Mouse (Mus musculus) B cell, adult 2 months (primary cell): ENCODE measurements around the gene Hoxd11.

Experiments
- DNase-seq, 2 experiments: peaks; one replicate each; pipeline ENCODE4 v3.0.0; 2022

Hoxd11 gene

DNA sequence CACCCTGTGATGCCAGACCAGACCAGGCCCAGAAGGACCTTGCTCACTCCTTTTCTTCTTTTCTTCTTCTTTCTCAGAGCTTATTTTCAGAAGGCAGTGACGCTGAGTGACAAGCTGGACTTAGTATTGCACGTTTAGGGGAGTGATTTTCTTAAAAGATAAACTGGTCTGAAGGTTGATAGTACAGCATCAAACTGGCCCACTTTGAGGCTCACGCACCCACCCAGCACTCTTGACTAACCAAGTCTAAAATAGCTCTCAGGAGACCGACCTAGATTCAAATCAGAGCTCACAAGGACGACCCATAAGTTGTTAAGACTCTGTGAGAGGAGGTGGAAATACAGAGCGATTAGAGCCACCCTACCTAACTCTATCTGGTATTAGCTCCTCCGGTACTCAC lies 12.9 kb upstream of the Hoxd11 start:
- DNase-seq: no peak

- DNase-seq: peak in 1 of 2 experiments; percentile 14
Observed at GRCm38 (mm10) chr2:74667191-74667841, 12.0 kb upstream of the Hoxd11 start.

GRCm38 (mm10) chr2:74667842-74668357 lies 11.5 kb upstream of the Hoxd11 start, which contains the start of gene Hoxd13:
TSS of gene Hoxd13 (plus strand) at chr2:74668310.
- DNase-seq: no peak

DNA sequence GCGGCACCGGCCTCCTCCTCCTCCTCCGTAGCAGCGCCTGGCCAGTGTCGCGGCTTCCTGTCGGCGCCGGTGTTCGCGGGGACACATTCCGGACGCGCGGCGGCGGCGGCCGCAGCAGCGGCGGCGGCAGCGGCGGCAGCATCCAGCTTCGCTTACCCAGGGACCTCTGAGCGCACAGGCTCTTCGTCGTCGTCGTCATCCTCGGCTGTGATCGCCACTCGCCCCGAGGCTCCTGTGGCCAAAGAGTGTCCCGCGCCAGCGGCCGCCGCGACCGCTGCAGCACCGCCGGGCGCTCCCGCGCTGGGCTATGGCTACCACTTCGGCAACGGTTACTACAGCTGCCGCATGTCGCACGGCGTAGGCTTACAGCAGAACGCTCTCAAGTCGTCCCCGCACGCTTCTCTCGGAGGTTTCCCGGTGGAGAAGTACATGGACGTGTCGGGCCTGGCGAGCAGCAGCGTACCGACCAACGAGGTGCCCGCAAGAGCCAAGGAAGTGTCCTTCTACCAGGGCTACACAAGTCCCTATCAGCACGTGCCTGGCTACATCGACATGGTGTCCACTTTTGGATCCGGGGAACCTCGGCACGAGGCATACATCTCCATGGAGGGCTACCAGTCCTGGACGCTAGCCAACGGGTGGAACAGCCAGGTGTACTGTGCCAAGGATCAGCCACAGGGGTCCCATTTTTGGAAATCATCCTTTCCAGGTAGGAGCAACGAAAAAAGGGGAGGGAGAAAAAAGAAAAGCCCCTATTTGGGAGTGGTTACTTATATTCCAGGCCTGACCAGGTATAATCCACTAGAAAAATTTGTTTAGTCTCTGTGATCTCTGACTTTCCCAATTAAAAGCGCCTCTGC lies 10.8 kb upstream of the Hoxd11 start:
- DNase-seq: peak; percentile 23 to 36

DNA sequence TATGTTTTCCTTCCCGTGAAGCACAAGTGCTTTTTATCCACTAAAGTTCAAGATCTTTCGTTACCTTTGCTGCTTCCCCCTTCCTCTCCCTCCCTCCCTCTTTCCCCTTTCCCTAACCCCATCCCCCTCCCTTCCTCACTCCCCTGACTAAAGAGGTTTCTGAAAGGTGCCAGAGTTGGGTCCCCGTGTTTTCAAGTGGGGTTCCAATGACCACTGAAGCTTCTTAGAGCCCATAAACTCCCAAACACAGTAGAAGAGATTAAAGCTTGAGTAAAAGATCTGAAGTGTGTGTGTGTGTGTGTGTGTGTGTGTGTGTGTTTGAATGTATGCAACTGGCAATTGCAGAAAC lies 10.2 kb upstream of the Hoxd11 start:
- no peak for DNase-seq

- peak in 1 of 2 experiments; percentile 7 for DNase-seq
Observed at GRCm38 (mm10) chr2:74669650-74670235, 9.6 kb upstream of the Hoxd11 start.

GRCm38 (mm10) chr2:74670632-74671188 lies 8.6 kb upstream of the Hoxd11 start:
- no peak for DNase-seq

DNA sequence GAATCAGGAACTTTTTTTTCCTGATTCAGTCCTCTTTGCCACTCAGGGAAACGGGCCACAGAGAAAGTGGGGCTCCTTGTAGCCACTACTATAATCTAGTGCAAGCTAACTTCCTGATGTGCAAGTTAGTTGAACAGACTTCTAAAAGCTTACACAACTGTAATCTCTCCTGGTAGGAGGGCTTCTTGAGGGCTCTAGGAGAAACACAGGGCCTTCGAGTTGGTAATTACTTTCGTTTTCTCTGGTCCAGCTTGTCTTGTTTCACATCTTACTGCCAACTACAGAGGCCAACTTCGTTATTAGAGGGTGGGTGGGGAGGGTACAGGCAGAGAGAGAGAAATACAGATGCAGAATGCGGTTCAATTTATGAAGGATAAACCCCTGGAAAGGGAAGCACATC lies 7.5 kb upstream of the Hoxd11 start:
- DNase-seq: no peak

DNA sequence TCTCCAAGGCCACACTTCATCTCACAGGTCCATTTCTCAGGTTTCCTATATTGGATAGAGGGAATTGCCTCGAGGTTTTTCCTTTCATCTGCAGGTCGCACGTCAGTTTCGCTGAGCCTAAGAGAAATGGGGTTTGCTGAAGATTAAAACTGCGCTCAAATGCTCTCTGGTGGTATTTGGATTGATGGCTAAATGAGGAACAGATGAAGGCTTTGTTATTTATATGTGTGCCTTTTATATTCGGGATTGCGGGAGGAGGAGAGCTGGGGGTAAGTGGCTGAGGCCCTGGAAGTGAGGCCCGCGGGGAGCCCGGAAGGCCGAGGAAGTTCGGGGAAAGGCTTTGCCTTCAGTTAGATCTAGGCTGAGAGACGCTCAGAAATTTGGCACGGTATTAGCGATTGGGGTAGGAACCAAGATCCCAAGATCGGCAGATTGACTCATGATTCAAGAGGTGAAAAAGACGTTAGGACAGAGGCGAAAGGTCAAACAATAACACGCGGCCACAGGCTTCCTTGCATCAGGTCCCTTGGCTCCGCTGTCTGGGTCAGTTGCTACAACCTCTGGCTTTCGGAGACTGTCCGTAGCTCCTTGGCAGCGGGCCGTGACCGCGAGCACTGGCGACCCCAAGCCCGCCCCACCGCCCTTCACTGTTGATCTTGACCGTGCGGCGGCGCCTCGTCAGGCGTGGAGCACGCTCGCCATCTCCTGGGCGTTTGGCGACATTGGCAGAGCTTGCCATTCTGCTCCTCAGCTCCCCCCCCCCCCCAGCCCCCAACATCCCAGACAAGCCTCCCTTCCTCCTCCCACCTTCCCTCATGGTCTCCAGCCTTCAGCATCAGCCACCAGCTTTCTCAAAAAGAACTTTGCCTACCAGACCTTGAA lies 6.6 kb upstream of the Hoxd11 start:
- DNase-seq: peak; percentile 63 to 70

DNA sequence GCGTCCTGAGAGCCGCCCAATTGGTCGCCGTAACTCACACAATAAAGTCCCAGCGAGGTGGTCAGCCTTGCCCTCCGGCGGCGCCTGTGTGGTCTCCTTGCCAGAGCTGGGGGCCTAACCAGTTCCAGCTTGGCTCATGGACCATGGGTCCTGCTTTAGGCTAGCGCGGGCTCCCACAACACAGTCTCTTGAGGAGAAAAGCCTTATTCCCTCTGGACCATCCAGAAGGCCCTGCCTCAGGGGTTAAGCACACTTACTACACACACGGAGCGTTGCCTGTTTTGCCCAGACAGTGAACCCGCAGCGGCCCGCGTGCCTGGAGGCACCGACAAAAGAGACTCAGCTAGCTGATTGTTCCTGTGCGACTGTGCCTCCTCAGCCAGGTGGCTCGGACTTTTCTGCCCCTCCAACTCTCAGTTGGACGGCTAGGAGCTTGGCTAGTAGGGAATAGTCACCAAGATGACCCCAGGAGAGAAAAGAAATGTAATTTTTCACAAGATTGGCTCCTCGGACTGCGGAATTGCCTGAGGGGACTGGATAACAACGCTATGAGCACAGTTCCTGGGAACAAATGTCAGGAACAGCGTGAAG lies 5.4 kb upstream of the Hoxd11 start:
- DNase-seq: no peak

DNA sequence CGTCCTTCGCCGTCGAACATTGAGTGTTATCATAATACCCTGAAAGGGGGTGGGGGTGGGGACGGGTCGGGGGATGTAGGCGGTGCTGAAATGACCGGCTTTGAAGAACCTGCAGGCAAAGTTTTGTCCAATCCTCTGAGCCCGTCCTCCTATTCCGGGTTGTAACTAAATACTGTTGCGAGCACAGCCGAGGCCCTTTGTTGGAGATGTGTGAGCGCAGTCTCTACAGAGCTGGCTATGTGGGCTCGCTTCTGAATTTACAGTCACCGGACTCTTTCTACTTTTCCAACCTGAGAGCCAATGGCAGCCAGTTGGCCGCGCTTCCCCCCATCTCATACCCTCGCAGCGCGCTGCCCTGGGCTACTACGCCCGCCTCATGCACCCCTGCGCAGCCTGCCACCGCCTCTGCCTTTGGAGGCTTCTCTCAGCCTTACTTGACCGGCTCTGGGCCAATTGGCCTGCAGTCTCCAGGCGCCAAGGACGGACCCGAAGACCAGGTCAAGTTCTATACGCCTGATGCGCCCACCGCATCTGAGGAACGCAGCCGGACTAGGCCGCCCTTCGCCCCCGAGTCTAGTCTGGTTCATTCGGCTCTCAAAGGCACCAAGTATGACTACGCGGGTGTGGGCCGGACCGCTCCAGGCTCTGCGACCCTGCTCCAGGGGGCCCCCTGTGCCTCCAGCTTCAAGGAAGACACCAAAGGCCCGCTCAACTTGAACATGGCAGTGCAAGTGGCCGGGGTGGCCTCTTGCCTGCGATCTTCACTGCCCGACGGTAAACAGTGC lies 4.3 kb upstream of the Hoxd11 start, which contains the start of gene Hoxd12:
TSS of gene Hoxd12 (plus strand) at position 133 of the 785 bp plus-strand sequence.
- DNase-seq: no peak

DNA sequence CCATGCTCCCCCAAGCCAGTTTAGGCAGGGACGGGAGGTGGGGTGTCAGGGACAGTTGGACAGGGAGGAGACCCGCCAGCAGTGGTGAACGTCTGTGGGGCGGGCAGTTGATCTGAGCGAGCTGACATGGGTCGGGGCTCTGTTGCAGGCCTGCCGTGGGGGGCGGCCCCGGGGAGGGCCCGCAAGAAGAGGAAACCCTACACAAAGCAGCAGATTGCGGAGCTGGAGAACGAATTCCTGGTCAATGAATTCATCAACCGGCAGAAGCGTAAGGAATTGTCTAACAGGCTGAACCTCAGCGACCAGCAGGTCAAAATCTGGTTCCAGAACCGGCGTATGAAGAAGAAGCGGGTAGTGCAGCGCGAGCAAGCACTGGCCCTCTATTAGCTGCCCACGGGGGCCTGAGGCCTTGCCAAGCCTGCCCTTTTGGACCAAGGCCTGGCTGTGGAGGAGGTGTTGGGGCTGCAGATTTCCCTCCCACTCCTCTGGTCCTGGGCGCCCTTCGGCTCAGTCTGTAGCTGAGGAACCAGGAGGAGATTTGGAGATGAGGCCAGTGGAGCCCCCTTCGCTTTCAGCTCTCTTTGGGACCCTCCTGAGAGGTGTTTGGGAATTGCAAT lies 3.6 kb upstream of the Hoxd11 start:
- no peak for DNase-seq

- no peak for DNase-seq
Observed at GRCm38 (mm10) chr2:74676376-74677052, 2.8 kb upstream of the Hoxd11 start.

DNA sequence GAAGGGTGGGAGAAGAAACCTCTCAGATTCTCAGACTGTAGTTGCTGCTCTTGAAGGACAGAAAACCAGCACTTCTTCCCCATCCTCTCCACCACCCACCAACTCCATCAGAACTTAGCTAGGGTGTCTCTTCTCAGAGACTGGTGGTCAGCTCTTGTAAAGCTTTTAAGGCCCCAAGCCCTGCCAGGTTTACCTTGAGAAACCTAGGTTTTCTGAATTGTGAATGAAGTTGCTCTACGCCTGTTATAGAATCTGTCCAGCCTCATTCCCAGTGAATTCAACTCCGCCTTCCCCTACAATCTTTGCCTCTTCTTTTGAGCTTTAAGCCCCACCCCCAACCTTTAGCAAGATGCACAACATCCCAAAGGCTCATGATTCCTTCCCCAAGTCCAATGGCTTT lies 2.3 kb upstream of the Hoxd11 start:
- DNase-seq: no peak

GRCm38 (mm10) chr2:74679596-74679971 lies 227 bp downstream of the Hoxd11 start:
- no peak for DNase-seq

DNA sequence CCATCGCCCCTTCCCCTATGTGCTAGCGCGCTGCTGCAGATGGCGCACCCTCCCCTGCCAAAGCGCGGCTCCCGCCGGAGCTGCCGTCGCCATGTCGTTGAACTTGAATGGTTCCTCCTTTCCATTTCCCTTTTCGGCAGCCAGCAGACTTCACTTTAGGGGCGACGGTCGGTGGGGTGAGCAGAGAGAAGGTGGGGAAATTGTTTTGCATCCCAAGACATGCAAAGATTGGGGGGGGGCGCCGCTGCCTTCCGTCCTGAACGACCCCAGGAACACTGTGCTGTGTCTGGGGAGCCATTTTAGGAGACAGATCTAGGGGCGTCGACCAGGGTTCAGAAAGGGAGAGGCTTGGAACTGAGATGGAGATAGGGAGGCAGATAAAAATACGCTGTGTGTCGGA lies 623 bp downstream of the Hoxd11 start:
- no peak for DNase-seq

DNA sequence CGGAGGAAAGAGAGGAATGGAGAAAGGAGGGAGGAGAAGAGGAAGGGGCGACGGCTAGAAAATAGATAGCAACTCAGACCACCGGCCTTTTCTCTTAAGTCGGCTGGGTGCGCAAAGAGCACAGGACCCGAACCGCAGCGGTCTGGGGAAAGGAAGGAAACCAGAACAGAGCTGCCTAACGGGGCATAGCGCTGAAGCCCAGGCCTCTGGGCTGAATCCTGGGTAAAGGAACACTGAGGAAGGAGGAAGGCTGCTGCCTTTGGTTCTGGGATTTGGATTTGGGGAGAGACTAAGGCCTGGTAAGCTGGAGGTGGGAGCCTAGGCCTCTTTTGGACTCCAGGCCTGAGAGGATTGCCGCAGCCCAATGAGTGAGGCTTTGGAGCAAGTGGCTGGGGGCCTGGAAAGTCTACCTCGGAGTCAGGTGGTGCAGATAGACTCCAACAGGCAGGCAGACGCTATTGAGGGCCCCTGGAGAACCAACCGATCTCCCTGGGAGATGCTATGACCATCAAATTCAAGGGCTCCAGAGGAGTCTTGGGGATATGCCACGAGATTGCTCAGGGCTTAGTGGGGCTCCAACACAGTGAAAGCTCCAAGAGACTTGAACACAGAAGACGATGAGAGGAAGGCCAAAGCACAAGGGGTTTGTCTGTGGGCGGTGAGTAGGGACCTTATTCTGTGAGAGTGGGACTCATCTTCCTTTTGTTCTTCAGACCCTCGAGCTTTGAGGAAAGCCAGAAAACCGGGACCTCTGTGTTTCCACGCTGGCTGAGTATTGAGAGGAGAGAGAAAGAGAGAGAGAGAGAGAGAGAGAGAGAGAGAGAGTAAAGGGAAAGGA lies 1.4 kb downstream of the Hoxd11 start:
- DNase-seq: no peak

DNA sequence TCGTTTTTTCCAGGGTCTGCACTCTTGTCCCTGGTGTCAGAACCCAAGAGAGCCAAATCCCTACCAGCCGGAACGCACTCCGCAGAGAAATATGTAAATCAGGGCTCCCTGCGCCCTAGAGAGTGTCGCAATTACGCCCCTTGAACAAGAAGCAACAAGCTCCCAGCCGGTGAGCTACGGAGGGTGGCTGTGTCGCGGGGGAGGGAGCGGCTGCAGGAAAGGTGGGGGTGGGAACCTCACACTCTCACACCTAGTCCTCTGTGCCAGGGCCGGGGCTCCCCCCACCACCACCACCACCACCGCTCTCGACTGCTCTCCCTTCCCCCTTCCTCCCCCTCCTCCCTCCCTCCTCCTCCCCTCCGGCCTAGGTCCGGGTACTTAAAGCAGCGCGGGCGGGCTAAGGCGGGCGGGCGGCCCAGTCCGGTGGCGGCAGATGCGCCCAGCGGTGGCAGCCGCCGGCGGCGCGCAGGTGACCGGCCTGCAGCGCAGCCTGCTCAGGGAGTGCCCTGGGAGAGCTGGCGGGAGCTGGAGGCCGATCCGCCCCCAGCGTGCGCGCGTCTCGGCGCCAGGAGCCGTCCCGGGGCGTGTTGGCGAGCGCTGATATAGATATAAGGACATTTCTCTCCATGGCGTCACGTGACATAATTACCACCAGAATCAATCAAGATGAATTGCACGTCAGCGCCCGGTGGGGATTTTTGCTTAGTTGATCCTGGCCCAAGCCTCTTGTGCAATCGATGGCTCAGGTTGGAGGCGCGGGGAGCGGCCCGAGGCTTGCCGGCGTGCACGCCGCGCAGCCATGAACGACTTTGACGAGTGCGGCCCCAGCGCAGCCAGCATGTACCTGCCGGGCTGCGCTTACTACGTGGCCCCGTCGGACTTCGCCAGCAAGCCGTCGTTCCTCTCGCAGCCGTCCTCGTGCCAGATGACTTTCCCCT lies 2.5 kb downstream of the Hoxd11 start:
- DNase-seq: peak; percentile 16 to 23
